Mouse (Mus musculus) heart, embryonic 15.5 days (tissue): ENCODE results near the gene Prpf40a. TPM values are rescaled to one million over a fixed set of nuclear protein-coding genes. Genes with fewer than 3 reads are reported as not detected.

Source experiments
- ATAC-seq: fragments of 200-750 bp; cut with Nextera tagmentation; replicated peaks from 2 replicates; pipeline ENCODE4 v1.8.0; 2017; ENCODE audit warnings: low read depth, moderate TSS enrichment; ENCODE audit not compliant: insufficient number of reproducible peaks, insufficient read depth, low FRiP score
- H3K27ac ChIP-seq: fragments of 300-500 bp; sonication (generic); 2 replicates; pipeline ENCODE4 v1.5.1; 2015; ENCODE audit warnings: mild to moderate bottlenecking, inconsistent platforms
- H3K27me3 ChIP-seq: fragments of 300-500 bp; sonication (generic); 2 replicates; pipeline ENCODE4 v1.6.1; 2015; ENCODE audit warnings: inconsistent platforms
- H3K36me3 ChIP-seq: fragments of 300-500 bp; sonication (generic); 2 replicates; pipeline ENCODE4 v1.6.1; 2015; ENCODE audit warnings: mild to moderate bottlenecking, inconsistent platforms
- H3K4me1 ChIP-seq: fragments of 300-500 bp; sonication (generic); replicated peaks from 2 replicates; pipeline ENCODE4 v1.6.1; 2015; ENCODE audit warnings: inconsistent platforms
- H3K4me2 ChIP-seq: fragments of 300-500 bp; sonication (generic); 2 replicates; pipeline ENCODE4 v1.6.1; 2015; ENCODE audit warnings: inconsistent platforms, mild to moderate bottlenecking, moderate library complexity
- H3K4me3 ChIP-seq: fragments of 300-500 bp; sonication (generic); 2 replicates; pipeline ENCODE4 v1.5.1; 2015; ENCODE audit warnings: mild to moderate bottlenecking, inconsistent platforms
- H3K9ac ChIP-seq: fragments of 300-500 bp; sonication (generic); 2 replicates; pipeline ENCODE4 v1.6.1; 2015; ENCODE audit warnings: mild to moderate bottlenecking, inconsistent platforms
- H3K9me3 ChIP-seq: fragments of 300-500 bp; sonication (generic); replicated peaks from 2 replicates; pipeline ENCODE4 v1.6.1; 2016; ENCODE audit warnings: inconsistent platforms
- WGBS: fragments of 180-500 bp; shearing (Covaris S2); methylation state at CpG from one replicate; pipeline ENCODE4 v1.1.7; 2015; ENCODE audit warnings: mixed read lengths; 5-methylcytosine and 5-hydroxymethylcytosine counted together
- polyA plus RNA-seq: library from polyadenylated mRNA; unstranded; fragments of >200 nt; fragmentation: Nextera tagmentation; extraction: Ambion mirVana; gene quantifications from 2 replicates; pipeline ENCODE4 v1.2.1, GENCODE M21; 2015

Gene Prpf40a
- polyA plus RNA-seq = 72.1 and 79.8 TPM in 2 replicates

GRCm38 (mm10) chr2:53190684-53191511, at the start of gene Prpf40a:
Gene Prpf40a, minus strand, starts transcription at chr2:53191284.
- ATAC-seq = peak; percentile 96
- WGBS = under 1% methylated on average over 53 of the region's 53 CpGs
- Histone ChIP-seq H3K4me2 (peak within 1 kb of the TSS; percentile 78), H3K36me3 (peaks cover 9% of the 10 kb centered on the region), H3K4me3 (peak within 1 kb of the TSS; percentile 77), H3K9ac (peak within 1 kb of the TSS; percentile 84), H3K9me3 (no peaks in the 10 kb centered on the region), H3K4me1 (peaks cover 12% of the 10 kb centered on the region), H3K27me3 (no peaks in the 10 kb centered on the region), H3K27ac (peak within 1 kb of the TSS; percentile 99)

- no peak for ATAC-seq
- 78% methylated on average over 5 of the region's 5 CpGs for WGBS
- Histone ChIP-seq H3K9me3 (no peaks in the 10 kb centered on the region), H3K4me1 (no peaks in the 10 kb centered on the region), H3K36me3 (peaks cover 11% of the 10 kb centered on the region; the same call in 1 of the 2 replicates), H3K4me2 (no peak overlapping the region), H3K27me3 (no peaks in the 10 kb centered on the region), H3K4me3 (no peak overlapping the region), H3K27ac (no peak overlapping the region), H3K9ac (no peak overlapping the region)
Measured at GRCm38 (mm10) chr2:53222242-53222641, 31.2 kb upstream of the Prpf40a start.

GRCm38 (mm10) chr2:53213493-53213892, 22.4 kb upstream of the Prpf40a start:
- Histone ChIP-seq H3K4me2 (no peak overlapping the region), H3K4me3 (no peak overlapping the region), H3K9me3 (no peaks in the 10 kb centered on the region), H3K4me1 (no peaks in the 10 kb centered on the region), H3K27ac (no peak overlapping the region), H3K27me3 (no peaks in the 10 kb centered on the region), H3K36me3 (peaks cover 30% of the 10 kb centered on the region), H3K9ac (no peak overlapping the region)
- whole genome bisulfite sequencing = 98% methylated on average over 1 of the region's 1 CpGs
- ATAC-seq = no peak

GRCm38 (mm10) chr2:53206749-53207148, 15.7 kb upstream of the Prpf40a start:
- no peak for ATAC-seq
- H3K4me2 ChIP-seq = no peak overlapping the region
- no peak overlapping the region for H3K9ac ChIP-seq
- no peaks in the 10 kb centered on the region for H3K9me3 ChIP-seq
- H3K4me1 ChIP-seq = no peaks in the 10 kb centered on the region
- H3K27me3 ChIP-seq = no peaks in the 10 kb centered on the region
- H3K4me3 ChIP-seq = no peak overlapping the region
- H3K27ac ChIP-seq = no peak overlapping the region
- H3K36me3 ChIP-seq = peaks cover 9% of the 10 kb centered on the region

GRCm38 (mm10) chr2:53204373-53205274, 13.5 kb upstream of the Prpf40a start:
- Histone ChIP-seq H3K4me1 (peaks cover 7% of the 10 kb centered on the region), H3K27me3 (no peaks in the 10 kb centered on the region), H3K9ac (no peak overlapping the region), H3K4me2 (no peak overlapping the region), H3K4me3 (no peak overlapping the region), H3K27ac (no peak overlapping the region), H3K36me3 (peaks cover 5% of the 10 kb centered on the region; the same call in 1 of the 2 replicates), H3K9me3 (no peaks in the 10 kb centered on the region)
- ATAC-seq = no peak
- 68% methylated on average over 5 of the region's 5 CpGs for WGBS

- Histone ChIP-seq H3K27me3 (no peaks in the 10 kb centered on the region), H3K36me3 (peaks cover 12% of the 10 kb centered on the region), H3K4me2 (no peak overlapping the region), H3K9ac (no peak overlapping the region), H3K4me1 (peaks cover 7% of the 10 kb centered on the region), H3K4me3 (no peak overlapping the region), H3K9me3 (no peaks in the 10 kb centered on the region), H3K27ac (no peak overlapping the region; the same call in 1 of the 2 replicates)
- ATAC-seq = no peak
- WGBS = 70% methylated on average over 4 of the region's 4 CpGs
Measured at GRCm38 (mm10) chr2:53200164-53200885, 9.2 kb upstream of the Prpf40a start.

- ATAC-seq = no peak
- Histone ChIP-seq H3K27me3 (no peaks in the 10 kb centered on the region), H3K9me3 (no peaks in the 10 kb centered on the region), H3K4me1 (peaks cover 7% of the 10 kb centered on the region), H3K27ac (no peak overlapping the region), H3K36me3 (peaks cover 16% of the 10 kb centered on the region), H3K9ac (no peak overlapping the region), H3K4me3 (no peak overlapping the region), H3K4me2 (no peak overlapping the region)
- WGBS = 95% methylated on average over 1 of the region's 1 CpGs
Measured at GRCm38 (mm10) chr2:53199203-53199602, 8.1 kb upstream of the Prpf40a start.

GRCm38 (mm10) chr2:53196431-53196830, 5.3 kb upstream of the Prpf40a start:
- no peak for ATAC-seq
- WGBS = 92% methylated on average over 10 of the region's 10 CpGs

GRCm38 (mm10) chr2:53192386-53192785, 1.3 kb upstream of the Prpf40a start:
- no peaks in the 10 kb centered on the region for H3K9me3 ChIP-seq
- H3K4me3 ChIP-seq = peak overlapping the region; percentile 77
- peaks cover 15% of the 10 kb centered on the region for H3K36me3 ChIP-seq
- no peak for ATAC-seq
- 0% methylated on average over 20 of the region's 20 CpGs for WGBS
- H3K4me1 ChIP-seq = peaks cover 12% of the 10 kb centered on the region
- peak overlapping the region; percentile 84 for H3K9ac ChIP-seq
- peak overlapping the region; percentile 77 for H3K4me2 ChIP-seq
- no peaks in the 10 kb centered on the region for H3K27me3 ChIP-seq
- H3K27ac ChIP-seq = peak overlapping the region; percentile 99

More at GRCm38 (mm10) chr2:53196431-53196830, 5.3 kb upstream of the Prpf40a start:
- Histone ChIP-seq H3K27me3 (no peaks in the 10 kb centered on the region), H3K9me3 (no peaks in the 10 kb centered on the region), H3K4me1 (peaks cover 16% of the 10 kb centered on the region), H3K36me3 (peaks cover 15% of the 10 kb centered on the region), H3K4me3 (no peak overlapping the region), H3K4me2 (no peak overlapping the region), H3K27ac (no peak overlapping the region), H3K9ac (no peak overlapping the region)

GRCm38 (mm10) chr2:53191523-53192220, 588 bp upstream of the Prpf40a start, which contains the start of gene Arl6ip6:
Gene Arl6ip6, plus strand, starts transcription at chr2:53191726.
- Histone ChIP-seq H3K36me3 (peaks cover 15% of the 10 kb centered on the region), H3K4me3 (peak within 1 kb of the TSS; percentile 77), H3K9ac (peak within 1 kb of the TSS; percentile 84), H3K27ac (peak within 1 kb of the TSS; percentile 99), H3K4me1 (peaks cover 12% of the 10 kb centered on the region), H3K9me3 (no peaks in the 10 kb centered on the region), H3K4me2 (peak within 1 kb of the TSS; percentile 78), H3K27me3 (no peaks in the 10 kb centered on the region)
- ATAC-seq = peak; percentile 90
- under 1% methylated on average over 81 of the region's 82 CpGs for WGBS
